Mouse (Mus musculus): Measurements from ENCODE around the gene Aplf.

Gene Aplf

DNA sequence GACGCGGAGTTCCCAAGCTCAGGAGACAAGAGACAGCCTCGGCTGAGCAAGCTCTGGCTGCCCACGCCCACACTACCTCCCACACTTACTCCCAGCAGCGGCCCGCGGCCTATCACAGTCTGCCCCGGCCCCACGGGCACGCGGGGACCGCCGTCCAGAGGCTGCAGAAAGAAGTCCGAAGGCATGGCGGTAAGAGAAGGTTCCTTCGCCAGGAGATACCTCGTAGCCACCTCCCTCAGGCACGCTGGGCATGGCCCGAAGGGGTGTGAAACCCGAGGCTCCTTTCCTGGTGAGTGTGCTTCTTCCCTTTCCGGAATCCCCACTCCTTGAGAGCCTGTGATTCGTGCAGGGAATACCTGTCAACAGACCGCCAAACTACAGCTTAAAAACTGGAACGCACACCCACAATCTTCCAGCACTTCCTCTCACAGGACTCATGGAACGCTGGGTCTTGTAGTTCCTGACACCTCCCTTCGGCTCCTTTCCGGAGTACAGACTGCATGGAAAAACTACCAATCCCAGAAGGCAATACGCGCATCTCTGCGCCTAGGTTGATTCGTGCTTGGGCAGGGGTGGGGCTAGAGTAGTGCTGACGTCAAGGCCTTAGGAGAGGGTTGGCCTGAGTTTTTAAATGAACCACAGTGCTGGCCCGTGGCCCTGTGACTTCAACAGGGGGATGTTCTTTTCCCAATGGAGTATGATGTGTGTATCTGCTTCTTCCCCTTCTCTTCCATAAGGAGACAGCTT lies at the start of gene Aplf:
Gene Aplf, minus strand, starts transcription at position 423 of the 747 bp plus-strand sequence.
- in situ Hi-C loops (cut with MboI; ENCODE audit: low pct_unique_long_range_greater_than_20kb in 1 of 2, low sequenced_read_pairs in 2 of 2, unreplicated experiment in 1 of 2) = no loop called here

GRCm38 (mm10) chr6:87714091-87714490 lies 42.1 kb upstream of the Aplf start:
- in situ Hi-C loops (cut with MboI; ENCODE audit: low pct_unique_long_range_greater_than_20kb in 1 of 2, low sequenced_read_pairs in 2 of 2, unreplicated experiment in 1 of 2) = no loop called here

DNA sequence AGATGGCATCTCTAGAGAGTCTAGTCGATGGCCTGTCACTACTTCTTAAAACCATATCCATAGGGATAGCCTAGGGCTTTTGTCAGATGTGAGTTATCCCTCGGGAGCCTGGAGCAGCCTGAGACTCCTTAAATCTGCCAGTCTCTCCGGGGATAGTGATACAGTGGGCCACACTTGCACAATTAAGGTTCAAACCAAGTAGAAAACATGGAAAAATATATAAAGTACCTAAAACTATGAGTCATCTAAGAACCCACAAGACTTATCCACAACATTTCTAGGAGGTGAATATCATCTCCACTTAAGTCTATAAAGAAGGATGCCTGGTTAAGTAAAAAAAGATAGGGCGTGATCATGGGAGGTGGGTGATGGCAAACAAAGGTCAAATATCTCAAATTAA lies 40.3 kb upstream of the Aplf start:
- in situ Hi-C loops (cut with MboI; ENCODE audit: low pct_unique_long_range_greater_than_20kb in 1 of 2, low sequenced_read_pairs in 2 of 2, unreplicated experiment in 1 of 2) = no loop called here

DNA sequence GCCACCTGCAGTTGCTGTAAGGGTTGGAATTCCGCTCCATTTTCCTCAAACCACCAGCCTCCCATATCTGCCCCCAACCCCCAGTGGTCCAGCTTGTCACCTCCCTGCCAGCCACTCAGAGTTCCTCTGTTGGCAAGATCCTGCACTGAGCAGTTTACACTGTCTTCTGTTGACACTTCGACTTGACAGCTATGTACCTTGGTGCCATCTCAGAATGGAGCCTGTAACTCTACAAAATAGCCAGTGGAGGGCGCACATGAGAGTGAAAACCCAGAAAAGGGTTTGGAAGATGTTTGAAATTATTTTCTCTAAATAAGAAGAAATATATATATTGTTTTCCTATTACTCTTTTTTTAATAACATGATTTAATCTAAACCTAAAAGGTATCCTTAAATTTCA lies 34.3 kb upstream of the Aplf start:
- in situ Hi-C loops (cut with MboI; ENCODE audit: low pct_unique_long_range_greater_than_20kb in 1 of 2, low sequenced_read_pairs in 2 of 2, unreplicated experiment in 1 of 2) = no loop called here

DNA sequence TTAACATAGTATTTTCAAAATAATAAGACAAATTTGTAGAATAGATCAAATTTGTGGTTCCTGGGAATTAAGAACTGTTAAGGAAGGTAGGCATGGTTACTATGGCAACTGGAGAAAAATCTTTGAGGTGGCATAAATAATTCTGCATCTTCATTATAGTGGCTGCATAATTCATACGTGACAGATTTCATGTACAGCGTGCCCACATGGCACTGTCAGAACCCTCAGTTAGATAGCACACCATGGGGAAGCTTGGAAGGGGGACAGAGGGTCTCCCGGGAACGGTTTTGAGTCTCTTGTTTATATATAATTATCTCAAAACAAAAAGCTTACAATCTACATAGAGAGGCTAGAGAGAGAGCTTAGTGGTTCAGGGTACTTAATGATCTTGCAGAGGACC lies 24.6 kb upstream of the Aplf start:
- in situ Hi-C loops (cut with MboI; ENCODE audit: low pct_unique_long_range_greater_than_20kb in 1 of 2, low sequenced_read_pairs in 2 of 2, unreplicated experiment in 1 of 2) = no loop called here

- in situ Hi-C loops (cut with MboI; ENCODE audit: low pct_unique_long_range_greater_than_20kb in 1 of 2, low sequenced_read_pairs in 2 of 2, unreplicated experiment in 1 of 2) = no loop called here
Observed at GRCm38 (mm10) chr6:87695947-87696346, 24.0 kb upstream of the Aplf start.

DNA sequence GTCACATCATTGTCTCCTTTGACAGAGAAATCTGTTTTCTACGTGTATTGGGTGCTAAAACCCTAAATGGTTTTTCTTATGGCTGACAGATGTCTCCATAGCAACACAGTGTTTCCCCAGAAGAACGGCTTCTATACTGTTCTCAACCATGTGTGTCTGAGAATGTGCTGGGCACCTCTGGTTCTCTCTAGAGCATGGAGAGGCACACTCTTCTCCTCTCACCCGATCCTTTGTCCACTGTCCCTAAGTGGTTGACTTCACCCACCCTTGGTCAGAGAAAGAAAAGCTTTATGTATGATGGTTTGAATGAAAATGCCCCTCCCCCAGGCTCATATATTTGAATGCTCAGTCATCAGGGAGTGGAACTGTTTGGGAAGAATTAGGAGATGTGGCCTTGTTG lies 8.4 kb upstream of the Aplf start:
- in situ Hi-C loops (cut with MboI; ENCODE audit: low pct_unique_long_range_greater_than_20kb in 1 of 2, low sequenced_read_pairs in 2 of 2, unreplicated experiment in 1 of 2) = no loop called here

GRCm38 (mm10) chr6:87672661-87673060 lies 668 bp upstream of the Aplf start:
- in situ Hi-C loops (cut with MboI; ENCODE audit: low pct_unique_long_range_greater_than_20kb in 1 of 2, low sequenced_read_pairs in 2 of 2, unreplicated experiment in 1 of 2) = no loop called here

- in situ Hi-C loops (cut with MboI; ENCODE audit: low pct_unique_long_range_greater_than_20kb in 1 of 2, low sequenced_read_pairs in 2 of 2, unreplicated experiment in 1 of 2) = no loop called here
Observed at GRCm38 (mm10) chr6:87671353-87671752, 640 bp downstream of the Aplf start.

DNA sequence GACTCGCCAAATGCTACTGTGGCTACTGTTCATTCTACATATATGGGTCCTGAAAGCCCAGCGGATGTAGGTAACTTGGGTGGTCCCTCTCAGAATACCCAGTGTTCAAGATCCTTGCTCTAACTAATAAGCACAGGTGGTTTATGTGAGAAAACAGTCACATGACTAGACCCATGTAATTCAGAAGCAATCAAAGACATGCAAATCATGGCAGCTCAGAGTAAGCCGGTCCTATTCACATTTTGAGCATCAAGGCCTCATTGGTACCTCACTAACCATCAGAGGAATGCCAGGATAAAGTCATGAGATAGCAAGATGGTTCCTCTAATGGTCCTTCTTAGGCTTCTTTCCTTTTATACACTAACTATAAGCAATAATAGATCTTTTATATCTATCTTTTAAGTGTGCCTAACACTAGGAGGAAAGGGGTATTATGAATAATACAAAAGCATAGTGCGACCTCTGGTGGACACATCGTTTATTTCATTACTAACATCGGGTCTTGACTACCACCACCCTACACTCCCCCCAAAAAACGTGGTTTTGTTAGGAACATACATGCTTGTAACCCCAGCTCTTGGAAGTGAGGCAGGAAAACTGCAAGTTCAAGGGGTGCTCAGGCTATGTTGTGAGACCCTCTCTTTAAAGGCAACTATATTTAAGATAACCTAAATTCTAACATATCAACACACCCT lies 2.0 kb downstream of the Aplf start:
- in situ Hi-C loops (cut with MboI; ENCODE audit: low pct_unique_long_range_greater_than_20kb in 1 of 2, low sequenced_read_pairs in 2 of 2, unreplicated experiment in 1 of 2) = no loop called here

- in situ Hi-C loops (cut with MboI; ENCODE audit: low pct_unique_long_range_greater_than_20kb in 1 of 2, low sequenced_read_pairs in 2 of 2, unreplicated experiment in 1 of 2) = no loop called here
Observed at GRCm38 (mm10) chr6:87668733-87669132, 3.3 kb downstream of the Aplf start.

GRCm38 (mm10) chr6:87667804-87668203 lies 4.2 kb downstream of the Aplf start:
- in situ Hi-C loops (cut with MboI; ENCODE audit: low pct_unique_long_range_greater_than_20kb in 1 of 2, low sequenced_read_pairs in 2 of 2, unreplicated experiment in 1 of 2) = no loop called here

DNA sequence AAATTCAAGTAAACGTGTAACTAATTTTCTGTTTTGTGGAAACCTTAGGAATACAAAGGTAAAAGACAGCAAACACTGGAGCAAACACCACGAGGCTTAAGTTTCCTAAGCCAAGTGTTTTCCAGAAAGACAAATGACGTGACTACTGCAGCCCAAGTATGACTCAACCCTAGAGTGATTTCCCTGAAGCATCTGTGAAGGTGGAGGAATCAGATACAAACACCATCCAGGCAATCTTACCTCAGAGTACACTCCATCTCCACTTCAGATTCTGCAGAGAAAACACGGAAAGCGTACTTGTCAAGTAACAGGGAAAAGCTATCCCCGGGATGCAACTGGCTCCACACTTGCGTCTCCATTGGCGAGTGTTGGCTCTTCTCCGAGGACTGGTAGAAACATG lies 8.5 kb downstream of the Aplf start:
- in situ Hi-C loops (cut with MboI; ENCODE audit: low pct_unique_long_range_greater_than_20kb in 1 of 2, low sequenced_read_pairs in 2 of 2, unreplicated experiment in 1 of 2) = no loop called here

- in situ Hi-C loops (cut with MboI; ENCODE audit: low pct_unique_long_range_greater_than_20kb in 1 of 2, low sequenced_read_pairs in 2 of 2, unreplicated experiment in 1 of 2) = no loop called here
Observed at GRCm38 (mm10) chr6:87662197-87662596, 9.8 kb downstream of the Aplf start.

DNA sequence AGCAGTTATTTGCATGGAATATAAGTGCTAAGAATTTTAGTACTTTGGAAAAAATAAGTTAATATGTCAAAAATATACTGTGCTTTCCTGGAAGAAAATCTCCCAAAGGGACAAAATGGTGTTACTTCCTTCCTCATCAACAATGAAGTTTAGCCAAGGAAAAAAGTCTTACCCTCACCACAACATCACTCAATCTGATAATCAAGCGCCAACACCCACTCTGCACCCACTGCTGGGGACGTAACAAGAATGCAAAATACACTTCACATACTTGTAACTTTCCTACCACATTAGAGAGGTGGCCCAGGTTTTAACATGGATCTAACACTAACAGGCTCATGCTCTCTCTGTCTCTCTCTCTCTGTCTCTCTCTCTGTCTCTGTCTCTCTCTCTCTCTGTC lies 10.3 kb downstream of the Aplf start:
- in situ Hi-C loops (cut with MboI; ENCODE audit: low pct_unique_long_range_greater_than_20kb in 1 of 2, low sequenced_read_pairs in 2 of 2, unreplicated experiment in 1 of 2) = no loop called here

GRCm38 (mm10) chr6:87658816-87659215 lies 13.2 kb downstream of the Aplf start:
- in situ Hi-C loops (cut with MboI; ENCODE audit: low pct_unique_long_range_greater_than_20kb in 1 of 2, low sequenced_read_pairs in 2 of 2, unreplicated experiment in 1 of 2) = no loop called here

DNA sequence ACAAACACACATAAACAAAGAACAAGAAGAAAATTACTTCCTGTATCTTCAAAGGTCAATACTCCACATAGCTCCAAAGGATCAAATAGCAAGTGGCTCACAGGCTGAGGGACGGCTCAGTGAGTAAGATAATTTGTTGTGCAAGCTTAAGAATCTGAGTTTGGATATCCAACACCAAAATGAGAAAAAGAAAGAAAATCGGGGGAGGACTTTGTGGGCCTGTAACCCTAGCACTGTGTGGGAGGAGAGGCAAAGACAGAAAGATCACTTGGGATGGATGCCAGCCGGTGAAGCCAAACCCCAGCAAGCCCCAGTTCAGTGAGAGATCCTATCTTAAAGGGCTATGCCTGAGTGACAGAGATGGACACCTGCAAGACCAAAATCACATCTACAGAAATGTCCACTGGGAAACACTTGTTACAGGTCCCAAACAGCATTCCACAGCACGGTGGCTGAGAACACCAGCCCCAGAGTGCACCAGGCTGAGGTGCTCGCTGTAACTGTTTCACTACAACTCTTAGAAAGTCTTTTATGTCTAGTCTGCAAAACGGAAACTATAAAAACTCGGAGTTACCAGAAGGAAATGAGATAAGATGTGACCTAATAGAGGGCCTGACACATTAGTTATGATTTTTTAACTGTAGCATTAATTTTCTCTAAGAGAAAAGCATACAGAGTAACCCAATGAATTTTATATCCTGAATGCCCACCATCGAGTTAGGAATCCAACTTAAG lies 17.9 kb downstream of the Aplf start:
- in situ Hi-C loops (cut with MboI; ENCODE audit: low pct_unique_long_range_greater_than_20kb in 1 of 2, low sequenced_read_pairs in 2 of 2, unreplicated experiment in 1 of 2) = no loop called here

DNA sequence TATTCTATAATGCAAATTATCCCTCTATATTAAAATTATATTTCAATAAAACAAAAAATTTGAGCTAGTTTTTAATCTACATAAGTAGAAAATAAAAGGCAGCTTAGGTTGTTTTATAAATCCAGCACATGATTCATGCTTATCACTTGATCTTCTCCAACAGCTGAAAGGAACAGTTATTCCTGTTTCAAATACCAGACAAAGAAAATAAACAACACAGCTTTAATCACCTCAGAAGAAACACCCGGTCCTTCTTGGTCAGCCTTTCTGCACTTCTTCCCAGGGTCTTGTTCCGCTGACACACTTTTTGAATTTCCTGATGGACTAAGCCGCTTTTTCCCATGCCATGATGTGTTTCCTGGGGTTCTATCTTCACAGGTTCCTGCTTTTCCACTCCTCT lies 18.5 kb downstream of the Aplf start:
- in situ Hi-C loops (cut with MboI; ENCODE audit: low pct_unique_long_range_greater_than_20kb in 1 of 2, low sequenced_read_pairs in 2 of 2, unreplicated experiment in 1 of 2) = no loop called here

DNA sequence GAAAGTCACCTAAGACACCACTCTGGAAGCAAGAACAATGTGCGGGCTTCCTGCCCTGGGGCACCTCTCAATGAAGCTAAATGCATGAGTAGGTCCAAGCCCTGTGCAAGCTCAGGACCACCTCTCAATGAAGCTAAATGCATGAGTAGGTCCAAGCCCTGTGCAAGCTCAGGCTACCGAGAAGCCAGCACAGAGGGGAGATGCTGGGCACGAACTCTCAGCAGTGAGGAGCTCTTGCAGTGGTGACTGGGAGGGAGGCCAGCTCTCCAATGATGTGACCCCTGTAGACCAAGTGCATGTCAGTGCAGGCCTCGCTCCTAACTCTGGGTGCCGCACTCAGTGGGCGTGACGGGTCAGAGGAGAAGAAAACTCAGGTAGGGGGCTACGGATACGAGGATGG lies 19.3 kb downstream of the Aplf start:
- in situ Hi-C loops (cut with MboI; ENCODE audit: low pct_unique_long_range_greater_than_20kb in 1 of 2, low sequenced_read_pairs in 2 of 2, unreplicated experiment in 1 of 2) = no loop called here

DNA sequence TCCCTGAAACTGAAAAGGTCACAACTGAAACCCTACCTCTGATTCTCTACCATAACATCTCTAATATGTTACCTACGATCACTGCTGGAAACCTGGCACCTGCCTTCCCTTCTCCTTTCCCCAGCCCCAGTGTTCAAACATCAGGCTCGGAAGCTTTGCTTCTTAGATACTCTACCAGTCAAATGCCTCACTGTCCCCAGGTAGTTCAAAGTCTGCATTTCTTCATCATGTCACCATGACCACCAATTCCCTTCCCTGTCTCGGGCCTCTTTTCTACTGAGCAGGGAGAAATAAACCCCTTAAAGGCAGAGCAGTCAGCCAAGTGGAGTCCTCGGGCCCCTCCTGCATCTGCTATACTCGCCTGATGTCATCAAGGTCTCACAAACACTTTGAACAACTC lies 20.2 kb downstream of the Aplf start:
- in situ Hi-C loops (cut with MboI; ENCODE audit: low pct_unique_long_range_greater_than_20kb in 1 of 2, low sequenced_read_pairs in 2 of 2, unreplicated experiment in 1 of 2) = no loop called here
